Mouse (Mus musculus): ENCODE results near the gene Il34. TPM values are rescaled to one million over a fixed set of nuclear protein-coding genes. Genes with fewer than 3 reads are reported as not detected.

Gene Il34
- 0.32 TPM for polyA plus RNA-seq (2014; fragmentation: Illumina TruSeq; extraction: RNeasy Lipid Tissue Mini Kit (QIAGEN cat#74804); ENCODE audit: low read depth, low replicate concordance)

DNA sequence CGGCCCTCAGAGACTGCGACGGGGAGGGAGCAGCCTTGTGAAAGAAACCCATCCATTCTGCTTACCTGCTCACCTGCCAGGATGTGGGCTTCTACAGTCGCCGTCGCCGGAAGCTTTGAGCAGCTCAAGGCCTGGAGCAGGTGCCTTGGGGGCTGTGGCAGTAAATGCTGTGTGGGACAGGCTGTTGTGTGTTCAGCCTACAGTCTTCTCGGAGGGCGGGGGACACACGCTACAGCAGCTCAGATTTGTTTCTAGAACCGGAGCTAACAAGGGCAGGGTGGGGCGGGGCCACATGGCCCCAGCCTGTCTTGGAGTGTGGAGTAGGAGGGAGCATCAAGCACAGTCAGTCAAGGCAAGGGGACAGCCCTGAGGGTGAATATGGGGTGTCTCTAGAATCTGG is at the start of gene Il34:
Gene Il34, minus strand, starts transcription at position 256 of the 400 bp plus-strand sequence.

DNA sequence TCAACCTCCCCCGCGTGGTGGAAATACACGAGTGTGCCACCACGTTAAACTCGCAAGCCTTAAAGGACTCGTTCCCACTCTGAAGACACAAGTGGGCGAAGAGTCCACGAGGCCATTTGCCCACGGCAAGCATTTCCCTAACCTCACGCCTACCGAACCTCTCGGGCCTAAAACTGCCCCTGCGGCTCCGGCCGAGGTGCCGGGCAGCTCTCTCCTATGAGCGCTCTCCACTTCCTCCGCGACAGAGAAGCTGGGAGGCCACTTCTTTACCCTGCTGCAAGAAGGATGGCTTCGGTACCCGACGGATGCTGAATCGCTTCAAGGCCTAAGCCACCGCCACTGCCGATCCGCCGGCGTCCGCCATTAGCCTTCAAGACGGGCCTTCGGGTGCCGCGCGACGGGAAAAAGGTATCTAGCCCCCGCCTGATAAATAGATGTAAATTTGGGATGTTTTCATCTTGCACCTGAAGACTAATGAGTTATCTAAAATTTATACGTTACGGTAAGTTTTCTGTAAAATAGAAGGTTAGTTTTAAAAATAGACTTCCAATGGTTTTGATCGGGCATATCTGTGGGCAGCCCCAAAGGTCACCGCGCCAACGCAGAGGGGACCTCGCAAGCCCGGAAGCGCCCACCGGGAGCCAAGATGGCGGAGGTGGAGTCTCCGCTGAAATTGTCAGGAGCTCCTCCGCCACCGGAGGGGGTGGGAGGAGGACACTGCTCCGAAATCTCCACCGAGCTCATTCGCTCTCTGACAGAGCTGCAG is 40.9 kb upstream of the Il34 start, which contains the start of the genes Cog4 and Sf3b3:
Gene Cog4, plus strand, starts transcription at position 196 of the 766 bp plus-strand sequence.
Gene Sf3b3, minus strand, starts transcription at position 383 of the 766 bp plus-strand sequence.

DNA sequence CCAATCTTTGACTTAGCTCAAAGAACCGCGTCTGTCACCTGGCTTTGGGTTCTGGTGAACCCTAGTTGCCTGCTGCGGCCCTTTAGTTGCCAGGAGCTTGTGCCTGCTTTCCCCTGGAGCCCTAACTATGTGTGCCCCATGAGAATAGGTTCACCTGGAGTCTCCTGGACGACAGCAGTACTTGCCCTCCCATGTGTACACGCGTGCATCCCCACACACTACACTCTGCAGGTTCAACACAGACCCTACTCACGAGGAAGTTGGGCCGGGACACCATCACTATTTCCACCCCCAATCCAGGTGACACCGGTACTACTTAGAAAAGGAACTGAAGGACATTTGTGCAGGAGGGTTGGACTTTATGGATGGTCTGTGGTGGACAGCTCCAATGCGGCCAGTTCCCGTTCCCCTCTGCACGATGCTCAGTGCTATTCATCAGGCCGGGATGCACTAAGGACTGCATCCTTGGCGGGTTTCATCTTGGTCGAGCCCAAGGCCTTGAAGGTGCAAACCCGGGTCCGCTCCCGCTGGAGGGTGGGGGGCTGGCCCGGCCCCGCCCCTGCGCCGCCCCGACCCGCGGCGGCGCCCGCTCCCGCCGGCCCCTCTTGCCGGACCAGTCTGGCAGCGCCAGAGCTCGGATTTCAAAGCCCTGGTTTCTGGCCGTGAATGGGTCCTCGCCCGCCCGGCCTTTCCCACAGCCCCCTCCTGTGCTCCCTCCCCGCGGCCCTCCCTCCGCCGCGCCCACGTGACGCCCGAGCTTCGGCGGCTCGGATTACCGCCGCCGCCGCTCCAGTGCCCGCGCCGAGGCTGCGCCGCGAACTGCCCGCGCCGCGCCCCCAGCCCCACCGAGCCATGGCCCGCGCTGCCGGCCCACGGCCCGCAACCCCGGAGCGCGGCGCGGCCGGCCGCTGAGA is 84.8 kb downstream of the Il34 start, which contains the start of gene Mtss1l:
Gene Mtss1l, plus strand, starts transcription at position 792 of the 914 bp plus-strand sequence.

Other genes with a start within 250 kb of the Il34 start
- gene Vac14, start 187.3 kb downstream of the Il34 start, polyA plus RNA-seq (2014; fragmentation: Illumina TruSeq; extraction: RNeasy Lipid Tissue Mini Kit (QIAGEN cat#74804); ENCODE audit: low read depth, low replicate concordance), result 2.8 TPM
- gene Mtss1l, start 84.4 kb downstream of the Il34 start, polyA plus RNA-seq (2014; fragmentation: Illumina TruSeq; extraction: RNeasy Lipid Tissue Mini Kit (QIAGEN cat#74804); ENCODE audit: low read depth, low replicate concordance), result 0.93 TPM
- gene Cog4, start 40.7 kb upstream of the Il34 start, polyA plus RNA-seq (2014; fragmentation: Illumina TruSeq; extraction: RNeasy Lipid Tissue Mini Kit (QIAGEN cat#74804); ENCODE audit: low read depth, low replicate concordance), result 13.7 TPM
- 21.7 TPM for gene Sf3b3, start 40.9 kb upstream of the Il34 start, polyA plus RNA-seq (2014; fragmentation: Illumina TruSeq; extraction: RNeasy Lipid Tissue Mini Kit (QIAGEN cat#74804); ENCODE audit: low read depth, low replicate concordance)
- gene Fuk, start 96.6 kb upstream of the Il34 start, polyA plus RNA-seq (2014; fragmentation: Illumina TruSeq; extraction: RNeasy Lipid Tissue Mini Kit (QIAGEN cat#74804); ENCODE audit: low read depth, low replicate concordance), result 1.4 TPM
- gene St3gal2, start 114.0 kb upstream of the Il34 start, polyA plus RNA-seq (2014; fragmentation: Illumina TruSeq; extraction: RNeasy Lipid Tissue Mini Kit (QIAGEN cat#74804); ENCODE audit: low read depth, low replicate concordance), result 6.1 TPM
- gene Ddx19a, start 191.9 kb upstream of the Il34 start, polyA plus RNA-seq (2014; fragmentation: Illumina TruSeq; extraction: RNeasy Lipid Tissue Mini Kit (QIAGEN cat#74804); ENCODE audit: low read depth, low replicate concordance), result 16.3 TPM
- 8.4 TPM for gene Ddx19b, start 225.8 kb upstream of the Il34 start, polyA plus RNA-seq (2014; fragmentation: Illumina TruSeq; extraction: RNeasy Lipid Tissue Mini Kit (QIAGEN cat#74804); ENCODE audit: low read depth, low replicate concordance)
- 14.1 TPM for gene Aars, start 227.2 kb upstream of the Il34 start, polyA plus RNA-seq (2014; fragmentation: Illumina TruSeq; extraction: RNeasy Lipid Tissue Mini Kit (QIAGEN cat#74804); ENCODE audit: low read depth, low replicate concordance)